Mouse (Mus musculus) fibroblast of lung, adult 2 months (primary cell): ENCODE measurements at regions not wholly inside any gene's neighbourhood (a gene's known extent, or its start where the extent isn't known, plus 50 kb on each side); places are given as distances from the start of the nearest gene placed in this dataset.

ENCODE experiments used
- DNase-seq: peaks from one replicate; pipeline ENCODE4 v3.0.0-alpha.2; 2011; ENCODE audit warnings: low read depth

- DNase-seq, result no peak
Measured at GRCm38 (mm10) chr6:148541981-148542380, 97.8 kb upstream of the Tmtc1 start.

GRCm38 (mm10) chr6:148539207-148539960 is 95.2 kb upstream of the Tmtc1 start:
- DNase-seq, result no peak

GRCm38 (mm10) chr6:148534364-148534763 is 90.2 kb upstream of the Tmtc1 start:
- DNase-seq, result no peak

GRCm38 (mm10) chr6:148531068-148531467 is 86.9 kb upstream of the Tmtc1 start:
- no peak for DNase-seq

GRCm38 (mm10) chr6:148528611-148529010 is 84.4 kb upstream of the Tmtc1 start:
- DNase-seq, result no peak

GRCm38 (mm10) chr6:148522893-148523292 is 78.7 kb upstream of the Tmtc1 start:
- no peak for DNase-seq

GRCm38 (mm10) chr6:148517536-148518245 is 73.5 kb upstream of the Tmtc1 start:
- no peak for DNase-seq

GRCm38 (mm10) chr6:148516654-148517053 is 72.5 kb upstream of the Tmtc1 start:
- DNase-seq, result no peak

- DNase-seq, result no peak
Measured at GRCm38 (mm10) chr6:148515105-148515504, 70.9 kb upstream of the Tmtc1 start.

- no peak for DNase-seq
Measured at GRCm38 (mm10) chr6:148514645-148515044, 70.5 kb upstream of the Tmtc1 start.

GRCm38 (mm10) chr6:148514124-148514523 is 69.9 kb upstream of the Tmtc1 start:
- DNase-seq, result no peak

GRCm38 (mm10) chr6:148513134-148513533 is 68.9 kb upstream of the Tmtc1 start:
- DNase-seq, result no peak

- DNase-seq, result no peak
Measured at GRCm38 (mm10) chr6:148505325-148505724, 61.1 kb upstream of the Tmtc1 start.

GRCm38 (mm10) chr6:148500251-148501179 is 56.3 kb upstream of the Tmtc1 start:
- DNase-seq, result peak; percentile 22
